Mouse (Mus musculus): ENCODE measurements around the gene Tpbpa. TPM values are rescaled to one million over a fixed set of nuclear protein-coding genes. Genes with fewer than 3 reads are reported as not detected.
"Not testable (repeated sequence)": the region's sequence is repeated elsewhere in the genome, so short reads cannot be mapped to it uniquely, and the experiment has no call there.

The Tpbpa gene
- polyA plus RNA-seq (2015; fragmentation: Nextera tagmentation; extraction: Ambion mirVana) = not detected in 2 replicates

GRCm38 (mm10) chr13:60941884-60942283, at the start of gene Tpbpa:
Gene Tpbpa, minus strand, starts transcription at chr13:60941984.
- not testable (repeated sequence) for H3K4me2 ChIP-seq (replicated peaks); H3K4me1 ChIP-seq (replicated peaks); ATAC-seq; H3K4me3 ChIP-seq (replicated peaks); H3K27ac ChIP-seq; H3K36me3 ChIP-seq; H3K27me3 ChIP-seq; H3K9ac ChIP-seq (replicated peaks)
- WGBS = 83% methylated on average over 3 of the region's 3 CpGs
- peaks cover 12% of the 10 kb centered on the region for H3K9me3 ChIP-seq

GRCm38 (mm10) chr13:60986915-60987314, 45.1 kb upstream of the Tpbpa start:
- not testable (repeated sequence) for H3K9me3 ChIP-seq; H3K4me1 ChIP-seq (replicated peaks); H3K4me2 ChIP-seq (replicated peaks); H3K36me3 ChIP-seq; H3K4me3 ChIP-seq (replicated peaks); H3K9ac ChIP-seq (replicated peaks); H3K27me3 ChIP-seq; ATAC-seq; H3K27ac ChIP-seq
- WGBS = 75% methylated on average over 4 of the region's 5 CpGs

- not testable (repeated sequence) for H3K36me3 ChIP-seq; H3K27ac ChIP-seq; ATAC-seq; H3K4me1 ChIP-seq (replicated peaks); H3K9ac ChIP-seq (replicated peaks); H3K4me2 ChIP-seq (replicated peaks); H3K4me3 ChIP-seq (replicated peaks); H3K9me3 ChIP-seq; H3K27me3 ChIP-seq
- 67% methylated on average over 4 of the region's 4 CpGs for WGBS
These were observed 30.5 kb upstream of the Tpbpa start for GRCm38 (mm10) chr13:60972319-60972718.

GRCm38 (mm10) chr13:60963985-60964384, 22.2 kb upstream of the Tpbpa start:
- WGBS = 36% methylated on average over 5 of the region's 5 CpGs
- not testable (repeated sequence) for H3K4me1 ChIP-seq (replicated peaks); H3K36me3 ChIP-seq; H3K27ac ChIP-seq; H3K4me2 ChIP-seq (replicated peaks); ATAC-seq; H3K9ac ChIP-seq (replicated peaks); H3K27me3 ChIP-seq; H3K4me3 ChIP-seq (replicated peaks)
- peaks cover 22% of the 10 kb centered on the region for H3K9me3 ChIP-seq

GRCm38 (mm10) chr13:60961706-60962105, 19.9 kb upstream of the Tpbpa start:
- H3K4me1 ChIP-seq (replicated peaks) = no peaks in the 10 kb centered on the region
- H3K36me3 ChIP-seq = no peaks in the 10 kb centered on the region
- H3K27ac ChIP-seq = no peak overlapping the region
- whole genome bisulfite sequencing = 64% methylated on average over 5 of the region's 5 CpGs
- no peaks in the 10 kb centered on the region for H3K27me3 ChIP-seq
- H3K4me3 ChIP-seq (replicated peaks) = no peak overlapping the region
- no peak overlapping the region for H3K9ac ChIP-seq (replicated peaks)
- no peak overlapping the region for H3K4me2 ChIP-seq (replicated peaks)
- ATAC-seq = no peak
- H3K9me3 ChIP-seq = peaks cover 30% of the 10 kb centered on the region

- H3K9me3 ChIP-seq = peaks cover 12% of the 10 kb centered on the region
- H3K9ac ChIP-seq (replicated peaks) = no peak within 1 kb of the TSS
- no peaks in the 10 kb centered on the region for H3K36me3 ChIP-seq
- ATAC-seq = no peak
- 64% methylated on average over 5 of the region's 5 CpGs for WGBS
- H3K27me3 ChIP-seq = no peaks in the 10 kb centered on the region
- no peak within 1 kb of the TSS for H3K4me3 ChIP-seq (replicated peaks)
- H3K4me1 ChIP-seq (replicated peaks) = no peaks in the 10 kb centered on the region
- no peak within 1 kb of the TSS for H3K4me2 ChIP-seq (replicated peaks)
- H3K27ac ChIP-seq = no peak within 1 kb of the TSS
These were observed 5.3 kb downstream of the Tpbpa start, which contains the start of the genes Gm49391 and Ctla2a for GRCm38 (mm10) chr13:60936500-60936901. Gene Gm49391, minus strand, starts transcription at chr13:60936571. Gene Ctla2a, minus strand, starts transcription at chr13:60936625.

- not testable (repeated sequence) for H3K27me3 ChIP-seq; H3K9ac ChIP-seq (replicated peaks); H3K4me1 ChIP-seq (replicated peaks); H3K36me3 ChIP-seq; H3K4me3 ChIP-seq (replicated peaks); H3K4me2 ChIP-seq (replicated peaks); H3K27ac ChIP-seq; ATAC-seq
- H3K9me3 ChIP-seq = peaks cover 12% of the 10 kb centered on the region
- 61% methylated on average over 2 of the region's 2 CpGs for WGBS
These were observed 6.3 kb downstream of the Tpbpa start, which contains the start of gene Gm49393 for GRCm38 (mm10) chr13:60935490-60935889. Gene Gm49393, minus strand, starts transcription at chr13:60935590.

GRCm38 (mm10) chr13:60904780-60905179, 37.0 kb downstream of the Tpbpa start, which contains the start of gene Tpbpb:
Gene Tpbpb, minus strand, starts transcription at chr13:60904880.
- H3K9me3 ChIP-seq = peaks cover 12% of the 10 kb centered on the region; the same call in 1 of the 2 replicates
- not testable (repeated sequence) for ATAC-seq; H3K27ac ChIP-seq; H3K27me3 ChIP-seq; H3K36me3 ChIP-seq; H3K4me3 ChIP-seq (replicated peaks); H3K9ac ChIP-seq (replicated peaks); H3K4me1 ChIP-seq (replicated peaks); H3K4me2 ChIP-seq (replicated peaks)
- 84% methylated on average over 2 of the region's 2 CpGs for whole genome bisulfite sequencing

- H3K4me3 ChIP-seq (replicated peaks) = no peak within 1 kb of the TSS
- no peaks in the 10 kb centered on the region for H3K4me1 ChIP-seq (replicated peaks)
- 93% methylated on average over 3 of the region's 3 CpGs for WGBS
- H3K9me3 ChIP-seq = peaks cover 7% of the 10 kb centered on the region
- H3K27me3 ChIP-seq = no peaks in the 10 kb centered on the region
- no peak within 1 kb of the TSS for H3K4me2 ChIP-seq (replicated peaks)
- no peaks in the 10 kb centered on the region for H3K36me3 ChIP-seq
- H3K9ac ChIP-seq (replicated peaks) = no peak within 1 kb of the TSS
- no peak within 1 kb of the TSS for H3K27ac ChIP-seq
- no peak for ATAC-seq
These were observed 44.5 kb downstream of the Tpbpa start, which contains the start of gene Ctla2b for GRCm38 (mm10) chr13:60897328-60897727. Gene Ctla2b, minus strand, starts transcription at chr13:60897447.

- H3K4me2 ChIP-seq (replicated peaks); H3K36me3 ChIP-seq; H3K9me3 ChIP-seq; H3K27ac ChIP-seq; H3K9ac ChIP-seq (replicated peaks); H3K27me3 ChIP-seq; ATAC-seq; H3K4me3 ChIP-seq (replicated peaks); H3K4me1 ChIP-seq (replicated peaks): not testable (repeated sequence)
- 86% methylated on average over 8 of the region's 8 CpGs for WGBS
These were observed 45.0 kb downstream of the Tpbpa start, which contains the start of gene Gm49392 for GRCm38 (mm10) chr13:60896794-60897193. Gene Gm49392, minus strand, starts transcription at chr13:60896894.

GRCm38 (mm10) chr13:60895406-60896160, 46.2 kb downstream of the Tpbpa start:
- H3K27ac ChIP-seq = no peak overlapping the region
- H3K4me2 ChIP-seq (replicated peaks) = no peak overlapping the region
- H3K9ac ChIP-seq (replicated peaks) = no peak overlapping the region
- no peaks in the 10 kb centered on the region for H3K36me3 ChIP-seq
- no peak overlapping the region for H3K4me3 ChIP-seq (replicated peaks)
- H3K27me3 ChIP-seq = no peaks in the 10 kb centered on the region
- peaks cover 6% of the 10 kb centered on the region; the same call in 1 of the 2 replicates for H3K9me3 ChIP-seq
- no peak for ATAC-seq
- H3K4me1 ChIP-seq (replicated peaks) = no peaks in the 10 kb centered on the region

- no peak overlapping the region for H3K4me2 ChIP-seq (replicated peaks)
- no peak overlapping the region for H3K27ac ChIP-seq
- ATAC-seq = no peak
- 79% methylated on average over 1 of the region's 1 CpGs for WGBS
- no peak overlapping the region for H3K4me3 ChIP-seq (replicated peaks)
- no peak overlapping the region for H3K9ac ChIP-seq (replicated peaks)
- H3K36me3 ChIP-seq = no peaks in the 10 kb centered on the region
- H3K4me1 ChIP-seq (replicated peaks) = no peaks in the 10 kb centered on the region
- H3K9me3 ChIP-seq = peaks cover 6% of the 10 kb centered on the region; the same call in 1 of the 2 replicates
- no peaks in the 10 kb centered on the region for H3K27me3 ChIP-seq
These were observed 49.5 kb downstream of the Tpbpa start for GRCm38 (mm10) chr13:60892301-60892700.
